Mouse (Mus musculus) megakaryocyte, embryonic 14.5 days (primary cell): ENCODE data around the gene Olfr63.
"Not testable (repeated sequence)": the region's sequence is repeated elsewhere in the genome, so short reads cannot be mapped to it uniquely, and the experiment has no call there.

Source experiments
- FLI1 ChIP-seq: IDR thresholded peaks from 2 replicates; pipeline ENCODE4 v1.6.1; 2012; ENCODE audit warnings: low read length, inconsistent platforms, mixed read lengths
- GATA1 ChIP-seq: IDR thresholded peaks from 3 replicates; pipeline ENCODE4 v1.6.1; 2012; ENCODE audit warnings: mixed read lengths, low read length, inconsistent platforms, borderline replicate concordance

GRCm38 (mm10) chr17:33289876-33290149 is 25.3 kb downstream of the Olfr63 start:
- not testable (repeated sequence) for TF ChIP-seq GATA1, FLI1
